Mouse (Mus musculus) inflammation-experienced regulatory T-cells, adult 16 weeks (primary cell): Measurements from ENCODE around the gene Tmc4. TPM values are rescaled to one million over a fixed set of nuclear protein-coding genes. Genes with fewer than 3 reads are reported as not detected.

Experiments used
- polyA plus RNA-seq: library from polyadenylated mRNA; unstranded; fragments of 100-300 nt; shearing (Covaris generic); gene quantifications from one replicate; pipeline ENCODE4 v1.2.1, GENCODE M21; 2017

Gene Tmc4
- polyA plus RNA-seq = 4.6 TPM

DNA sequence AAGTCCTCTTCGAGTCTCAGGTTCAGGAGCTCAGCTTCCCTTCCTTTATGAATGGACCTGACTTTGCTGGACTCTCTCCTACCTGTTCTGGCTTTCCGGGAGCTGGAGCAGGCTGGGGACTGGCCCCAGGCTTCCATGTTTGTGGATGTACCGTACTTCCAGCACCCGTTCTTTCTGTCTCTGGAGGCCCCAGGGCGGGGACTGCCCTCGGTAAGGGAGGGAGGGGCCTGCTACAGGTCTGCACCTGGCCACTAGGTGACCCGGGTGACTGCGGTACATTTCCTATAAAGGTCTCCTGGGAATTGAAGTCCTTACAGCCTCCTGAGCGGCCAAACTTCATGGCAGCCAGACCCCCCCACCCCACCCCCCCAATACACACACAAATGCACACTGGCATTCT is at the start of gene Tmc4:
TSS of gene Tmc4 (minus strand) at position 212 of the 400 bp plus-strand sequence.

DNA sequence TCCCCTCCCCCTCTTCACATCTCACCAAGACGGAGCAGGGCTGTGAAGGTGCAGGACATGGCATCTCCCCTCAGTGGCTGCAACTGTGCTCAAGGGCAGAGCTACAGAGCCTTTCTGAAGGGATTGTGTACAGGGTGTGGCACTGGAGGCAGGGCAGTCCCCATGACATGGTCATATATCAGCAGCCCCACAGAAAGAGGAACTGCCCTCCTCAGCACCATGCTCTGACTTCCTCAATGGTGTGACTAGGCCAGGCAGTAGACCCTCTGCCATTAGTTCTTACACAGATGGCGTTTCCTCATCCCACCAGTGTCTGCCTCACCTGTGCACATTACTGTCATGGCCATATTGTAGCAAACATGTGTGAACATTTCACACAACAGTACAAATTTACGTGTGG is 42.9 kb upstream of the Tmc4 start, which contains the start of gene Pirb:
TSS of gene Pirb (minus strand) at position 124 of the 400 bp plus-strand sequence.

DNA sequence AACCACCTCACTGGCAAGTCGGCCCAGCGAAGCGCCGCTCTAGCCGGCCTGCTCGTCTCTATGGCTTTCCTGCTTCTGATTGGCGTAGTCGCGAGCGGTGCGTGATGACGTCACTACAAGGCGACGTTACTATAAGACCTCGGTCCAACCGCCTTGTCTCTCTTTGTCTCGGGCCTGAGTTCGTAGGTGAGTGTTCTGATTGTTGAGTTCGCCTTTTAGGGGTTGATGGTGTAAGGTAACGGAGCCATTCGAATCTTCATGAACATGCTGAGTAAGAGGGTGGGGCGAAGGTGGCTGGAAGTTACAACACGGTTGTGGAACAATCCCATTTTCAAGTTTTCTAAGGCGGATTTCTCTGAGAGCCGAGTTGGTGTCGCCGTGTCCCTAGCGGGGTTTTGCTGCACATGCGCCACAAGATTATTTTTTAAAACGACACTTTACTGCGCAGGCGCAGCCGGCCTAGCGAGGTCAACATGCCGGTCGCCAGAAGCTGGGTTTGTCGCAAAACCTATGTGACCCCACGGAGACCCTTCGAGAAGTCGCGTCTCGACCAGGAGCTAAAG is 26.6 kb upstream of the Tmc4 start, which contains the start of gene Rps9:
TSS of gene Rps9 (plus strand) at position 115 of the 563 bp plus-strand sequence.

DNA sequence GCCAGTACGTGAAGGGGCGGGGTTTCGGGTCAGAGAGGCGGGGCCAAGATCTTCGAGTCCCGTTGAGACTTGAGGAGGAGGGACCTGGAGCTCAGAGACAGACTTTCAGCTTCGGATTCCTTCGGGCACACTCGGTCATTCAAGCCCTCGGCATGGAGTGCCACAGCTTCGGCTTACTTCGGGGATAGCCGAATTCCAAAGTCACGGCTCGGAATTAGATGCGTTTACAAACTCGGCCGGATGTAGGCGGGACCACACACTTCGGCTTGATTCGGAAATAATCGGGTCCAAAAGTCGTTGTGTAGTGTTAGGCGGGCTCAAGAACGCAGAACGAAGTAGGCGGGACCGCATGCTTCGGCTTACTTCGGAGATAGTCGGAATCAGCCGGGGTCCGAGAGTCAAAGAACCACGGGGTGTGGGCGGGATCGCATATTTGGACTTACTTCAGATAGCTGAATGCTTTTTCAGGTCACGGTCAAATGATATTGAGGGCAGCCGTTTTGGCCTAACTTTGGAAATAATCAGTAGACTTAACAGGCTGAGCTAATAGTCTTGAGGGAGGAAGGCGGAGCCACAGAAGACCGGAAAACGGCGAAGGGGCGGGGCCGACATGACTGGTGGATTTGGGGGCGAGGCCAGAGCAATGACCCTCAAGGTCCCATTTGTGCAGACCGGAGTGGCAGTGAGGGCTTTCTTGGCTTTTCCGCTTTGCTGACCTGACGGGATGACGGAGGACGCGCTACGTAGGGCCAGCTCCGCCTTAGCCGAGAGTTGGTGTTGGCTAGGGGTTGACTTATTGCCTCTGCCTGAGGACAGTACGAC is 15.8 kb upstream of the Tmc4 start, which contains the start of gene Mboat7:
TSS of gene Mboat7 (minus strand) at position 537 of the 822 bp plus-strand sequence.

DNA sequence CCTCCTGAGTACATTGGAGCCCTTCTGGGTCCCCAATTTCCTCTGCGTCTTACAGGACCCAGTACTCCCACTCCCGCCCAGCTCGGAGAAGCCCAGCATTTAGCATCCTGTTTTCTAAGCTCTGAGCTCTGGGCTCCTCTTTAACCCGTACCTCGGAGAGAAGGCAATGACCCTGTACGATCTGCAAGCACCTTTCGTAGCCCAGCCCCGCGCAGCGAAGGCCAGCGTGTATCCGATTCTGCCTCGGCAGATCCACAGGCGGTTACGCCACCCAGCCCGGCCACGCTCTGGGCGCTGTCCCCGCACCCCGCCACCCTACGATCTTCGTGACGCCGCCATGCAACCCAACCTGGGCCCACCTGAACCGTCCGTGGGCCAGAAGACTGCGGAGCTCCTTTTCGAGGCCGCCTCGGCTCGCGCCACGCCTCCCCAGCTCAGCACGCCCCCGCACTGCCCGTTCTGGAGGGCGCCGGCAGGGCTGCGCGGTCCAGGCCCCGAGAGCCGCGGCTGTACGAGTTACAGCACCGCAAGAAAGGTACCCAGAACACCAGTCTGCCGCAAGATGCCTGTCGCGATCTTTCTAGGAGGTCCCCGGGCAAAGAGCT is 15.1 kb upstream of the Tmc4 start, which contains the start of gene Tsen34:
TSS of gene Tsen34 (plus strand) at position 482 of the 605 bp plus-strand sequence.

DNA sequence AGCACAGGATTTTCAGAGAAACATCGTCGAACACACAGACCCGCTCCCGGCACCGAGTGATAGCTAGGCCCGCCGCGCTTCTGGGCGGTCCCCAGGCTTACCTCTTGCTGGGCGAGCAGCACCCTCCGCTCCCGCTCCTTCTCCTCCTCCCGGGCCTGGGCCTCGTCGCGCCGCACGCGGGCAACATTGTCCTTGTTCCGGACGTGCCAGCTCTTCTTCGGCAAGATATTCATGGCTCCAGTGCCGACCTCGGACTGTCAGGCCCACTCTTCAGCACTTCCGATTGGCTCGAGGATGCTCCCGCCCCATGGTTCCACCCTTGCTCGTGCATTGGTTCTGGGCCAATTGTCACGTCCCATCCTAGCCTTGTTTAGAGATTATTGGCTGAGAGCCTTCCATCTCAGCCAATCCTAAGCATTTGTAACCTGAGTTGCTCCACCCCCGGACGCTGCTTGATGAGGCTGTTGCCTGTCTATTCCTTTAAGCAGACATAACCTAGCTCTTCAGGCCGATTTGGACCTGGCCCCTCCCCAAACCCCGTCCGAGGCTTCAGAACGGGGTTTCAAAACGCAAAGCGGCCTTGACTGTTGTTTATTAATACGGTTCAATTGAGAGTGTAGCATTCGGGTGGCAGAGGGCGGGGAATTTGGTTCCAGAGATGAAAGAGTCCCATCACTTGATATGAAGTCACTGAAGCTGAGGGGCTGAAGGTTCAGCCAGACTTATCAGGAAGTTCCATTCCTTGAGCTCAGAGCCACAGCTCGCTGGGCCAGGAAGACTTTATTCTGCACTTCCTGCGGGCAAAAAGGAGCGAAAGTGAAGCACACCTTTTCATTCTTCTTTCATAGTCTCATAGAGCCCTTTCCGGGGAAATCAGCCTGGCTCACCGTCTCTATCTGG is 11.9 kb downstream of the Tmc4 start, which contains the start of gene Leng1:
TSS of gene Leng1 (minus strand) at position 626 of the 900 bp plus-strand sequence.

DNA sequence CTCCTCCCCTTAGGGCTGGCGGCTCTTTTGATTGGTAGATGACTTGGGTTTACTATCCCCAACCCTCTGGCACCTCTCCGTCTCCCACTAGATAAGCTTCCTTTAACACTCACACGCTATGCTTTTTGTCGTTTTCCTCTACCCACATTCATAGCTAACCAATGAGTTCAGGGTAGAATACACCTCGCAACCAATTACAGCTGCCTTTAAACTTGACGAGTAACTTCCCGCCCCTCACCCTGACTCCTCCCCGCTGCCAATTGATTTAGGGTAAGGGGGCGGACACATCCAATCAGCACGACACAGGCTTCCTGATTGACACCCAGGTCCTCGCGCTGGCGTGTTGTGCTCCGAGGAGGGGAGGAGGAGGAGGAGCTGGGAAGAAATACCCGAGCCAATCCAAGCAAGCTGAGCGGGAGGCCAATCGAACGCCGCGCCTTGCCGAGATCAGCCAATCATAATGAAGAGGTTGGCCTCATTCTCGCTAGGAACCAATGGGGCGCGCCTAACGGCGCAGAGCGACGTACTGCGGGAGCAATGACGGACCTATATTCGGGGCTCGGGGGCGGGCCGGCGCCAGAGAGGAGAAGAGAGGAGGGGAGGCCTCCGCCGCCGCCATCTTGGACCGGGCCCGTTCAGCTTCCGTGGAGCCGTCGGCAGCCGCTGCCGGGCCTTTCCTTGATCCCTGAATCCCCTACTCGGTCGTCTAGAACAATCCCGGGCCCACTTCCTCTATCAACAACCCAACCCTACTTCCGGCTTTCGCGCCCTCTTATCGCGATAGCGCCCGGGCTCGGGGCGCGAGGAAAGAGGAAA is 32.5 kb downstream of the Tmc4 start, which contains the start of gene Cnot3:
TSS of gene Cnot3 (plus strand) at position 597 of the 816 bp plus-strand sequence.

DNA sequence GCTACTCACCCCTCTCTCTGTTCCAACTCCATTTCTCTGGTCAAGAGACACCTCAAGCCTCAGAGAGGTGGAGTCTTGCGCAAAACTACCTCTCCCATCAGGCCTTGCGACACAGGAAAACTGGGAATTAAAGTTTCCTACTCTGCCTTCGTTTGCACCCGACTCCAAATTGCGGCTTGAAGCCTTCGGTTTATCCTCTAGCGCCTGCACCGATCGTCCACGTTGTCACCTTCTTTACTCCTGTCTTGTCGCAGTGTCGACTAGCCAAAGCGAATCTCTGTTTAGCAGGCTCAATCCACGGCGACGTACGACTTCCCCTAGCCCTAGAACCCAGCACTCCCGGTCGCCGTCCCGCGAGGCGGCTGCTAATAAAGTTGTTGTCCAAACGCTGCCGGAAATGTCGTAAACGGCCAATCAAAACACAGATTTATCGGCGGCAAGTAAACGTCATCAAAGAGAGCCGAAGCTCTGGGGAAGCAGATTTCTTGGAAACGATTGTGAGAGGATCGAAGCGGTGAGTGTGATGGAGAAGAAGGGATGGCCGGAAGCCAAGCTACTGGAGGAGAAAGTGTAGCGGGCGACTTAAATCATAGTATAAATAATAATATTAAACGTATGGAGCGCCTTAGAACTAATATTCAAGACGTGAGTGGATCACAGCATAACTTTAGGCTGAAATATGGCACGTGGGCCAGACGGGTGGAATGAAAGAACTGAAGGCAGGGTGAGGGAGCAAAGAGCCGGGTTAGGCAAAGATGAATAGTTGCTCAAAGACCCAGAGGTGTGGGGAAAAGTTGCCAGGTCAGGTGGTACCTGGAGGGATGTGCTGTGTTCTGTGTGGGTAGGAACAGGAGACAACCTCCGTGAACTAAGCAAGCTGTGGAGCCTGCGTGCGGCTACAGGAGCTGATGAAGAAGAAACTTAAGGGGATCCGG is 47.5 kb downstream of the Tmc4 start, which contains the start of the genes Tfpt and Prpf31:
TSS of gene Tfpt (minus strand) at position 387 of the 935 bp plus-strand sequence.
TSS of gene Prpf31 (plus strand) at position 443 of the 935 bp plus-strand sequence.

DNA sequence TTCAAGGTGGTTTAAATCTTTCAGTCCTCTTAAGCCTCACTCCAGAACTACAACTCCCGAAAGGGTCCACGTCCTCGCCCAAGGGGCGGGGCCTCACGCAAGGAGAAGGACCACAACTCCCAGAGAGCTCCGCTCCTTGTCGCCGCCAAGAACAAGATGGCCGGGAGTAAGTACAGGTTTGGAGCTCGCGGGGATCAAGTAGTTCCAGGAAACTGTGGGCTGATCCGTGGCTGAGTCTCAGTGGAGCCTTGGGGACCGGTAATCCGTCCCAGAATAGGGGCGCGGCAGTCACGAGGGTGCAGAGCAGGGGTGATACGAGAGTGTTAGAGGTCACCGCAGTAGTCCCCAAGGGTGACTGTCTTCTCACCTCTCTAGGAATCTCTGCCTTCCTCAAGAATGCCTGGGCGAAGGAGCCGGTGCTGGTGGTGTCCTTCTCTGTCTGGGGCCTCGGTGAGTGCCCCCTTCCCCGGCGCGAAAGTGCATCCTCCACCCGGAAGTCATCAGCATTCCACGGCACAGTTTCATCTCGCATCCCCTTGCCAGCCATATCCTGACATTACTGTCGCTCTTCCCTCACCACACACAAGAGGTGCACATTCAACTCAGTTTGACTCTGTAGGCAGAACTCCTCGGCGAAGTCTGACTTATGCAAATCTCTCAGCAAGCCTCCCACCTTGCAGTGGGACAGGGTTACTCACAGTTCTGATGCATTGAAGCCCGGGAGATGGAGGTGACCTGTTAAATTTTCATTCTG is 59.9 kb downstream of the Tmc4 start, which contains the start of gene Ndufa3:
TSS of gene Ndufa3 (plus strand) at position 132 of the 754 bp plus-strand sequence.

DNA sequence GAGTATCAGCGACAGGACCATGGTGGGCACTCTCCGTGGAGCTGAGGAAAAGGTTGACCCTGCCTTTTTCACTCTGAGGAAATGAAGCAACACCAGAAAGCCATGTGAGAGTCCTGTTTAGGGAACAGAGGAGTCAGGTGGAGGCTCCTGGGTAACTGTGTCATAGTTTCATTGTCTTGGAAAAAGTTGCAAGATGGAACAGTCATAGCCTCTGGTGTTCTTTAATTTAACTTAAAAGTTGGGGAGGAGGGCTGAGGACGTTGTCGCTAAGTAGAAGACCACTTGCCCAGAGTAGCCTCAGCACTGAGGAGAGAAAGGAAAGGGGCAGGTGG is 61.3 kb downstream of the Tmc4 start, which contains the start of gene Oscar:
TSS of gene Oscar (minus strand) at position 101 of the 332 bp plus-strand sequence.

Other genes with a start within 250 kb of the Tmc4 start
- gene Tarm1, start 174.9 kb downstream of the Tmc4 start, polyA plus RNA-seq = not detected
- not detected for gene Oscar, start 61.4 kb downstream of the Tmc4 start, polyA plus RNA-seq
- 501 TPM for gene Ndufa3, start 60.2 kb downstream of the Tmc4 start, polyA plus RNA-seq
- gene Tfpt, start 47.6 kb downstream of the Tmc4 start, polyA plus RNA-seq = 51.7 TPM
- gene Prpf31, start 47.6 kb downstream of the Tmc4 start, polyA plus RNA-seq = 96.5 TPM
- gene Cnot3, start 32.3 kb downstream of the Tmc4 start, polyA plus RNA-seq = 110 TPM
- 29.2 TPM for gene Leng1, start 11.7 kb downstream of the Tmc4 start, polyA plus RNA-seq
- gene Tsen34, start 15.3 kb upstream of the Tmc4 start, polyA plus RNA-seq = 20.6 TPM
- gene Mboat7, start 16.0 kb upstream of the Tmc4 start, polyA plus RNA-seq = 79.1 TPM
- gene Rps9, start 26.4 kb upstream of the Tmc4 start, polyA plus RNA-seq = 1,712 TPM
- gene Pirb, start 42.8 kb upstream of the Tmc4 start, polyA plus RNA-seq = 1.7 TPM
- gene Gm15448, start 148.1 kb upstream of the Tmc4 start, polyA plus RNA-seq = not detected
- 0.62 TPM for gene Pira2, start 167.5 kb upstream of the Tmc4 start, polyA plus RNA-seq
- gene Gm14548, start 220.6 kb upstream of the Tmc4 start, polyA plus RNA-seq = 1.5 TPM
- 0.20 TPM for gene Lilra6, start 237.9 kb upstream of the Tmc4 start, polyA plus RNA-seq